Mouse (Mus musculus): ENCODE data around the gene Cacna1b.

GRCm38 (mm10) chr2:24570917-24571316, 192.0 kb downstream of the Cacna1b start:
- no peak for TF ChIP-seq CTCF (conservative IDR thresholded peaks at IDR 0.05; ENCODE audit: low read length)
- no peak for TF ChIP-seq NANOG (IDR thresholded peaks at IDR 0.05; ENCODE audit: borderline replicate concordance, low read length)
- no peak for TF ChIP-seq POU5F1 (IDR thresholded peaks at IDR 0.05; ENCODE audit: borderline replicate concordance, low read length)

Data from E14TG2a.4 (cell line).